Mouse (Mus musculus): ENCODE data around the gene Arf5.

DNA sequence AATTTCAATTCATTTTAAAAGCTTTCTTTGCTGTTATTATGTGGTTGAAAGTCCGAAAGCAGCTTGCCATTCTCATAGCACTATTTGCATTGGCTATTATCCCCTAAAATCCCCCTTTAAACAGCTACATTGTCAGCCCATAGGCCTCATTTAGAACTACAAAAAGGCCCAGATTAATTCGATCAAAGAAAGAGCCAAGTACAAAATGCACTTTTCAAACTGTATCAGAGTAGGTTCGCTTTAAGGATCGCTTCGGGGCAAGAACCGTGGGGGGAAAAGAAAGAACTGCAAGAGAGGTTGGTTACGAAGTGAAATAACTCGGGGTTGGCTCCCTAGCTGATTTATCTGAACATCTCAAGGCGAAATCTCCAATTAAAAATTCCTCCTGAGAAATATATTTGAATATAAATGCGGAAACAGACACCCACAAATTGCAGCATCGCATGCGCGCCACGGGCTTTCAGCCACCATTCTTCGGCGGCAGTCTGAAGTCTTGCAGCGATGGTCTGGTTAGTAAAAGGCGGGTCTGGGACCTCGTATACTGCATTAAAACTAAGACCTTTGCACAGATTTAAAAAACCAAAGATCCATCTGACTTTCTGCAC lies 26.4 kb upstream of the Arf5 start:
- TF ChIP-seq POLR2A (IDR thresholded peaks at IDR 0.05; ENCODE audit: low read depth, low read length): no peak
- TF ChIP-seq CTCF (IDR thresholded peaks at IDR 0.05; ENCODE audit: extremely low read depth, insufficient read depth, insufficient read length, insufficient replicate concordance): no peak

All from spleen, adult 2 months (tissue).